Mouse (Mus musculus) liver, embryonic 16.5 days (tissue): Measurements from ENCODE around the gene Plxdc1. TPM values are rescaled to one million over a fixed set of nuclear protein-coding genes. Genes with fewer than 3 reads are reported as not detected.

Source experiments
- ATAC-seq: fragments of 200-750 bp; cut with Nextera tagmentation; 2 replicates; pipeline ENCODE4 v1.8.0; 2017; ENCODE audit warnings: low read depth, mild to moderate bottlenecking, moderate number of reproducible peaks, moderate library complexity
- H3K27ac ChIP-seq: fragments of 300-500 bp; sonication (generic); 2 replicates; pipeline ENCODE4 v1.5.1; 2014; ENCODE audit warnings: mild to moderate bottlenecking, low read length
- H3K27me3 ChIP-seq: fragments of 300-500 bp; sonication (generic); 2 replicates; pipeline ENCODE4 v1.6.1; 2014; ENCODE audit warnings: low read depth, low read length, mixed read lengths; ENCODE audit not compliant: control insufficient read depth, insufficient read depth
- H3K36me3 ChIP-seq: fragments of 300-500 bp; sonication (generic); 2 replicates; pipeline ENCODE4 v1.6.1; 2014; ENCODE audit warnings: mild to moderate bottlenecking; ENCODE audit not compliant: control insufficient read depth, insufficient read depth
- H3K4me1 ChIP-seq: fragments of 300-500 bp; sonication (generic); 2 replicates; pipeline ENCODE4 v1.6.1; 2014; ENCODE audit warnings: low read depth, low read length, mixed read lengths; ENCODE audit not compliant: control insufficient read depth
- H3K4me2 ChIP-seq: fragments of 300-500 bp; sonication (generic); 2 replicates; pipeline ENCODE4 v1.6.1; 2014; ENCODE audit warnings: low read depth, low read length, mixed read lengths
- H3K4me3 ChIP-seq: fragments of 300-500 bp; sonication (generic); 2 replicates; pipeline ENCODE4 v1.5.1; 2014; ENCODE audit warnings: low read depth, mild to moderate bottlenecking, low read length
- H3K9ac ChIP-seq: fragments of 300-500 bp; sonication (generic); 2 replicates; pipeline ENCODE4 v1.6.1; 2014; ENCODE audit warnings: low read depth, low read length
- H3K9me3 ChIP-seq: fragments of 300-500 bp; sonication (generic); replicated peaks from 2 replicates; pipeline ENCODE4 v1.6.1; 2016; ENCODE audit warnings: low read length; ENCODE audit not compliant: control insufficient read depth
- WGBS: fragments of 180-500 bp; shearing (Covaris S2); extraction: QIAGEN DNeasy Blood & Tissue Kit; methylation state at CpG from one replicate; pipeline ENCODE4 v1.1.7; 2014; ENCODE audit not compliant: insufficient replicate concordance; 5-methylcytosine and 5-hydroxymethylcytosine counted together
- polyA plus RNA-seq: library from polyadenylated mRNA; unstranded; fragments of >200 nt; fragmentation: Nextera tagmentation; extraction: Ambion mirVana; gene quantifications from 2 replicates; pipeline ENCODE4 v1.2.1, GENCODE M21; 2015

Plxdc1 gene
- polyA plus RNA-seq, 1 experiment from 2014 or later: 1.2 TPM

GRCm38 (mm10) chr11:97977797-97978196, 8.4 kb downstream of the Plxdc1 start:
- no peak overlapping the region for H3K4me2 ChIP-seq
- H3K27ac ChIP-seq: no peak overlapping the region
- H3K36me3 ChIP-seq: no peaks in the 10 kb centered on the region
- no peak overlapping the region for H3K9ac ChIP-seq
- H3K9me3 ChIP-seq: no peaks in the 10 kb centered on the region
- ATAC-seq: no peak
- no peaks in the 10 kb centered on the region for H3K4me1 ChIP-seq
- no peak overlapping the region for H3K4me3 ChIP-seq
- H3K27me3 ChIP-seq: no peaks in the 10 kb centered on the region
- WGBS: 42% methylated on average over 5 of the region's 5 CpGs

- WGBS: 67% methylated on average over 5 of the region's 5 CpGs
- no peak for ATAC-seq
- Histone ChIP-seq H3K4me3 (no peak overlapping the region), H3K9ac (no peak overlapping the region), H3K9me3 (no peaks in the 10 kb centered on the region), H3K27me3 (no peaks in the 10 kb centered on the region), H3K36me3 (no peaks in the 10 kb centered on the region), H3K4me1 (no peaks in the 10 kb centered on the region), H3K4me2 (no peak overlapping the region), H3K27ac (no peak overlapping the region)
These were observed 11.5 kb downstream of the Plxdc1 start for GRCm38 (mm10) chr11:97974746-97975145.

GRCm38 (mm10) chr11:97974141-97974540, 12.1 kb downstream of the Plxdc1 start:
- whole genome bisulfite sequencing: 69% methylated on average over 5 of the region's 5 CpGs
- H3K27ac ChIP-seq: no peak overlapping the region
- no peak overlapping the region for H3K9ac ChIP-seq
- ATAC-seq: no peak
- no peaks in the 10 kb centered on the region for H3K4me1 ChIP-seq
- no peak overlapping the region for H3K4me3 ChIP-seq
- H3K9me3 ChIP-seq: no peaks in the 10 kb centered on the region
- H3K4me2 ChIP-seq: no peak overlapping the region
- H3K36me3 ChIP-seq: no peaks in the 10 kb centered on the region
- H3K27me3 ChIP-seq: no peaks in the 10 kb centered on the region

GRCm38 (mm10) chr11:97972434-97972833, 13.8 kb downstream of the Plxdc1 start:
- no peaks in the 10 kb centered on the region for H3K9me3 ChIP-seq
- no peaks in the 10 kb centered on the region for H3K27me3 ChIP-seq
- no peak overlapping the region for H3K4me3 ChIP-seq
- 58% methylated on average over 2 of the region's 2 CpGs for WGBS
- no peak overlapping the region for H3K27ac ChIP-seq
- no peak overlapping the region for H3K9ac ChIP-seq
- ATAC-seq: no peak
- H3K4me1 ChIP-seq: no peaks in the 10 kb centered on the region
- no peak overlapping the region for H3K4me2 ChIP-seq
- no peaks in the 10 kb centered on the region for H3K36me3 ChIP-seq

- H3K36me3 ChIP-seq: no peaks in the 10 kb centered on the region
- H3K4me2 ChIP-seq: no peak overlapping the region
- no peaks in the 10 kb centered on the region for H3K9me3 ChIP-seq
- no peak for ATAC-seq
- peaks cover 2% of the 10 kb centered on the region; the same call in 1 of the 2 replicates for H3K27me3 ChIP-seq
- 23% methylated on average over 7 of the region's 7 CpGs for WGBS
- no peaks in the 10 kb centered on the region for H3K4me1 ChIP-seq
- H3K9ac ChIP-seq: no peak overlapping the region
- no peak overlapping the region for H3K4me3 ChIP-seq
- no peak overlapping the region for H3K27ac ChIP-seq
These were observed 15.0 kb downstream of the Plxdc1 start for GRCm38 (mm10) chr11:97971232-97971631.

GRCm38 (mm10) chr11:97970771-97971170, 15.5 kb downstream of the Plxdc1 start:
- Histone ChIP-seq H3K9ac (no peak overlapping the region), H3K9me3 (no peaks in the 10 kb centered on the region), H3K4me2 (no peak overlapping the region), H3K27ac (no peak overlapping the region), H3K4me3 (no peak overlapping the region), H3K36me3 (no peaks in the 10 kb centered on the region), H3K27me3 (peaks cover 2% of the 10 kb centered on the region; the same call in 1 of the 2 replicates), H3K4me1 (no peaks in the 10 kb centered on the region)
- ATAC-seq: no peak
- WGBS: 62% methylated on average over 7 of the region's 7 CpGs

GRCm38 (mm10) chr11:97968385-97968784, 17.9 kb downstream of the Plxdc1 start:
- Histone ChIP-seq H3K27me3 (peaks cover 2% of the 10 kb centered on the region; the same call in 1 of the 2 replicates), H3K9me3 (no peaks in the 10 kb centered on the region), H3K4me3 (no peak overlapping the region), H3K4me2 (no peak overlapping the region), H3K27ac (no peak overlapping the region), H3K9ac (no peak overlapping the region), H3K36me3 (no peaks in the 10 kb centered on the region), H3K4me1 (no peaks in the 10 kb centered on the region)
- 37% methylated on average over 5 of the region's 5 CpGs for WGBS
- no peak for ATAC-seq

GRCm38 (mm10) chr11:97967114-97967513, 19.1 kb downstream of the Plxdc1 start:
- WGBS: 39% methylated on average over 2 of the region's 2 CpGs
- Histone ChIP-seq H3K36me3 (no peaks in the 10 kb centered on the region), H3K9ac (no peak overlapping the region), H3K4me3 (no peak overlapping the region), H3K4me1 (no peaks in the 10 kb centered on the region), H3K27ac (no peak overlapping the region), H3K4me2 (no peak overlapping the region), H3K9me3 (no peaks in the 10 kb centered on the region), H3K27me3 (peaks cover 2% of the 10 kb centered on the region; the same call in 1 of the 2 replicates)
- ATAC-seq: no peak

GRCm38 (mm10) chr11:97960907-97961306, 25.3 kb downstream of the Plxdc1 start:
- WGBS: 74% methylated on average over 1 of the region's 1 CpGs
- Histone ChIP-seq H3K9ac (no peak overlapping the region), H3K36me3 (no peaks in the 10 kb centered on the region), H3K4me1 (no peaks in the 10 kb centered on the region), H3K27me3 (no peaks in the 10 kb centered on the region), H3K9me3 (no peaks in the 10 kb centered on the region), H3K4me2 (no peak overlapping the region), H3K4me3 (no peak overlapping the region), H3K27ac (no peak overlapping the region)
- ATAC-seq: no peak
